Mouse (Mus musculus) gastrocnemius, postnatal 36 days (tissue): Measurements from ENCODE around the gene Gss. TPM values are rescaled to one million over a fixed set of nuclear protein-coding genes. Genes with fewer than 3 reads are reported as not detected.
"Not testable (repeated sequence)": the region's sequence is repeated elsewhere in the genome, so short reads cannot be mapped to it uniquely, and the experiment has no call there.

Experiments
- DNase-seq, 2 experiments: peaks; one replicate each; pipeline ENCODE4 v3.0.0; 2022
- intact Hi-C: fragments of 180-260 bp; cut with DNase I; formaldehyde crosslinking; loops from one replicate; pipeline ENCODE4 v1.15.1; 2025
- total RNA-seq, 2 experiments: library from RNA; stranded (reverse); gene quantifications; 2 replicates each; pipeline ENCODE4 v1.2.3; 2021

Gss gene
- total RNA-seq, 2 experiments from 2014 or later: 3.7 to 6.0 TPM

GRCm38 (mm10) chr2:155622606-155623005, 30.0 kb upstream of the Gss start:
- intact Hi-C loops: no loop called here
- no peak for DNase-seq

GRCm38 (mm10) chr2:155619817-155620216, 27.2 kb upstream of the Gss start:
- intact Hi-C loops: loop anchor here (2.0 kb wide), 2 partner anchors 23 to 105 kb away; no protein-coding TSS in a partner anchor
- DNase-seq: peak; percentile 82

- intact Hi-C loops: no loop called here
- DNase-seq: no peak
These were observed 24.4 kb upstream of the Gss start for GRCm38 (mm10) chr2:155616971-155617370.

GRCm38 (mm10) chr2:155613953-155614352, 21.3 kb upstream of the Gss start:
- no peak for DNase-seq
- intact Hi-C loops: no loop called here

- DNase-seq: peak in 1 of 2 experiments; percentile 45
- intact Hi-C loops: no loop called here
These were observed 20.7 kb upstream of the Gss start for GRCm38 (mm10) chr2:155613326-155613755.

GRCm38 (mm10) chr2:155611834-155612550, 19.4 kb upstream of the Gss start:
- intact Hi-C loops: no loop called here
- DNase-seq: no peak

- intact Hi-C loops: no loop called here
- no peak for DNase-seq
These were observed 18.4 kb upstream of the Gss start, which contains the start of gene Myh7b for GRCm38 (mm10) chr2:155610978-155611377. Gene Myh7b, plus strand, starts transcription at chr2:155611212.

GRCm38 (mm10) chr2:155606360-155606759, 13.8 kb upstream of the Gss start:
- DNase-seq: no peak
- intact Hi-C loops: no loop called here

- intact Hi-C loops, DNase-seq: not testable (repeated sequence)
These were observed 12.6 kb upstream of the Gss start for GRCm38 (mm10) chr2:155605236-155605589.

GRCm38 (mm10) chr2:155604560-155605235, 12.1 kb upstream of the Gss start:
- DNase-seq: no peak
- intact Hi-C loops: no loop called here

GRCm38 (mm10) chr2:155603707-155604106, 11.1 kb upstream of the Gss start:
- no peak for DNase-seq
- intact Hi-C loops: no loop called here

GRCm38 (mm10) chr2:155595516-155595915, 2.9 kb upstream of the Gss start:
- no peak for DNase-seq
- intact Hi-C loops: no loop called here

- intact Hi-C loops: no loop called here
- no peak for DNase-seq
These were observed 259 bp upstream of the Gss start for GRCm38 (mm10) chr2:155592854-155593283.

- no peak for DNase-seq
- intact Hi-C loops: no loop called here
These were observed 934 bp downstream of the Gss start for GRCm38 (mm10) chr2:155591676-155592075.

- intact Hi-C loops: no loop called here
These were observed 1.7 kb downstream of the Gss start for GRCm38 (mm10) chr2:155590876-155591275.

GRCm38 (mm10) chr2:155589521-155589920, 3.1 kb downstream of the Gss start:
- DNase-seq: no peak
- intact Hi-C loops: no loop called here

More at GRCm38 (mm10) chr2:155590876-155591275, 1.7 kb downstream of the Gss start:
- DNase-seq: no peak

GRCm38 (mm10) chr2:155588136-155588535, 4.5 kb downstream of the Gss start:
- DNase-seq: no peak
- intact Hi-C loops: no loop called here

GRCm38 (mm10) chr2:155585486-155585885, 7.1 kb downstream of the Gss start:
- intact Hi-C loops: no loop called here

GRCm38 (mm10) chr2:155585082-155585481, 7.5 kb downstream of the Gss start:
- no peak for DNase-seq
- intact Hi-C loops: no loop called here

More at GRCm38 (mm10) chr2:155585486-155585885, 7.1 kb downstream of the Gss start:
- no peak for DNase-seq

GRCm38 (mm10) chr2:155583927-155584530, 8.6 kb downstream of the Gss start:
- intact Hi-C loops: loop anchor here (1.0 kb wide), 1 partner anchor 68 kb away; no protein-coding TSS in a partner anchor
- no peak for DNase-seq

GRCm38 (mm10) chr2:155582996-155583395, 9.6 kb downstream of the Gss start:
- intact Hi-C loops: no loop called here
- DNase-seq: no peak
